In genomic region chr1:185644026-185644425, GRCm38 (mm10) we compare ENCODE assay signal across 18 mouse cellular contexts.
DNase-seq lines count a peak whose midpoint lies in the region; ATAC-seq lines count a peak whose summit lies in the region.
"Had no signal": no experiment of that assay in that cellular context is flagged by ENCODE, and none has a peak within 500 bp of the region (broad histone marks: within the 10 kb centered on the region; RNA-seq: fewer than 3 reads in every experiment).

No protein-coding gene starts in this region.

- no peaks in the 10 kb centered on the region for H3K9me3 ChIP-seq in midbrain, embryonic 16.5 days (replicated peaks; ENCODE audit: control insufficient read depth, low read length, poor library complexity, severe bottlenecking)
- no peaks in the 10 kb centered on the region for H3K9me3 ChIP-seq in liver, embryonic 11.5 days (ENCODE audit: control insufficient read depth, low read length)
- H3K9me3 ChIP-seq: heart, embryonic 10.5 days; heart, embryonic 15.5 days; hindbrain, embryonic 13.5 days had no signal

- no peak overlapping the region for H3K4me3 ChIP-seq in midbrain, embryonic 16.5 days (ENCODE audit: low read depth, low read length)
- H3K4me3 ChIP-seq in liver, embryonic 11.5 days (ENCODE audit: low read depth, low read length): no peak overlapping the region
- H3K4me3 ChIP-seq: heart, embryonic 10.5 days; heart, embryonic 15.5 days; hindbrain, embryonic 13.5 days had no signal

- no peak overlapping the region for H3K9ac ChIP-seq in midbrain, embryonic 16.5 days (ENCODE audit: low read depth, low read length)
- no peak overlapping the region for H3K9ac ChIP-seq in liver, embryonic 11.5 days (ENCODE audit: low read depth, low read length)
- H3K9ac ChIP-seq: heart, embryonic 15.5 days; hindbrain, embryonic 13.5 days had no signal

- no peak overlapping the region for H3K27ac ChIP-seq in midbrain, embryonic 16.5 days (ENCODE audit: low read length)
- H3K27ac ChIP-seq in liver, embryonic 11.5 days (ENCODE audit: low read depth, low read length): no peak overlapping the region
- H3K27ac ChIP-seq: heart, embryonic 10.5 days; heart, embryonic 15.5 days; hindbrain, embryonic 13.5 days; hindbrain, postnatal 0 days had no signal

- no peak overlapping the region for H3K4me2 ChIP-seq in midbrain, embryonic 16.5 days (ENCODE audit: low read length)
- H3K4me2 ChIP-seq in liver, embryonic 11.5 days: no peak overlapping the region
- H3K4me2 ChIP-seq: heart, embryonic 15.5 days; hindbrain, embryonic 13.5 days had no signal

- H3K4me1 ChIP-seq in midbrain, embryonic 16.5 days (ENCODE audit: control insufficient read depth, insufficient read depth, low read length): no peaks in the 10 kb centered on the region
- H3K4me1 ChIP-seq in liver, embryonic 11.5 days (replicated peaks; ENCODE audit: control insufficient read depth, insufficient read depth, low read length): no peaks in the 10 kb centered on the region
- H3K4me1 ChIP-seq: heart, embryonic 15.5 days; hindbrain, embryonic 13.5 days had no signal

- ATAC-seq in midbrain, embryonic 16.5 days: no peak
- no peak for ATAC-seq in liver, embryonic 11.5 days (replicated peaks; ENCODE audit: low FRiP score)
- ATAC-seq: forebrain, embryonic 16.5 days; hindbrain, postnatal 0 days had no signal

- no peaks in the 10 kb centered on the region for H3K27me3 ChIP-seq in midbrain, embryonic 16.5 days (ENCODE audit: control insufficient read depth, insufficient read depth, low read depth, low read length)
- no peaks in the 10 kb centered on the region for H3K27me3 ChIP-seq in liver, embryonic 11.5 days (replicated peaks; ENCODE audit: control insufficient read depth, insufficient read depth, low read length)
- H3K27me3 ChIP-seq: heart, embryonic 15.5 days; hindbrain, embryonic 13.5 days had no signal

- intact Hi-C loops in gastrocnemius, postnatal 14 days (cut with DNase I; ENCODE audit: low total_unique reads): no loop called here

- no peaks in the 10 kb centered on the region for H3K36me3 ChIP-seq in midbrain, embryonic 16.5 days (ENCODE audit: control insufficient read depth, insufficient read depth, low read length)
- no peaks in the 10 kb centered on the region for H3K36me3 ChIP-seq in liver, embryonic 11.5 days (ENCODE audit: control insufficient read depth, insufficient read depth, low read length)
- H3K36me3 ChIP-seq: heart, embryonic 10.5 days; heart, embryonic 15.5 days; hindbrain, embryonic 13.5 days had no signal

- DNase-seq in gastrocnemius, adult 18-20 months (ENCODE audit: low spot score): peak; percentile 54
- no peak for DNase-seq in gastrocnemius, postnatal 10 days
- peak; percentile 6 for DNase-seq in 3T3-L1 (ENCODE audit: low read depth, low spot score)
- peak; percentile 7 for DNase-seq in NIH3T3 (ENCODE audit: low read depth)
- DNase-seq in gastrocnemius, postnatal 14 days: peak; percentile 30
- DNase-seq in ovary, adult 18-20 months (ENCODE audit: low spot score): no peak
- no peak for DNase-seq in liver, embryonic 11.5 days (ENCODE audit: low spot score)
- DNase-seq: adrenal gland, postnatal 10 days; cerebellum, adult 11 months; cerebellum, adult 8-10 months; cerebellum, postnatal 14 days; kidney, adult 11 months had no signal

- 72% methylated on average over 7 of the region's 7 CpGs for WGBS in midbrain, embryonic 16.5 days
- 58% methylated on average over 7 of the region's 7 CpGs for WGBS in liver, embryonic 11.5 days

Comparison
In these comparisons a context has a peak if more than half of its experiments do, and no peak if none do; other contexts are left out.
1. DNase-seq: peak in gastrocnemius, adult 18-20 months (single experiment), 3T3-L1 (single experiment), NIH3T3 (single experiment) and gastrocnemius, postnatal 14 days (single experiment); none in gastrocnemius, postnatal 10 days (single experiment), ovary, adult 18-20 months (single experiment) and liver, embryonic 11.5 days (single experiment).